Mouse (Mus musculus) frontal cortex, postnatal 25 days (tissue): Measurements from ENCODE around the gene Foxk1.

Source experiments
- DNase-seq, 2 experiments: peaks; one replicate each; pipeline ENCODE4 v3.0.0; 2022; ENCODE audit warnings: low spot score in 2 of 2

The Foxk1 gene

GRCm38 (mm10) chr5:142444791-142445531 is 43.7 kb downstream of the Foxk1 start:
- no peak for DNase-seq

GRCm38 (mm10) chr5:142445709-142446108 is 44.4 kb downstream of the Foxk1 start:
- DNase-seq = no peak

GRCm38 (mm10) chr5:142448076-142448475 is 46.8 kb downstream of the Foxk1 start:
- DNase-seq = peak; percentile 90 to 94

GRCm38 (mm10) chr5:142448623-142449022 is 47.3 kb downstream of the Foxk1 start:
- DNase-seq = no peak

- DNase-seq = no peak
Observed at GRCm38 (mm10) chr5:142450846-142451245, 49.5 kb downstream of the Foxk1 start.

GRCm38 (mm10) chr5:142451759-142452158 is 50.5 kb downstream of the Foxk1 start:
- no peak for DNase-seq

- DNase-seq = no peak
Observed at GRCm38 (mm10) chr5:142453742-142454141, 52.4 kb downstream of the Foxk1 start.

GRCm38 (mm10) chr5:142456318-142456717 is 55.0 kb downstream of the Foxk1 start:
- DNase-seq = no peak

GRCm38 (mm10) chr5:142457345-142457744 is 56.0 kb downstream of the Foxk1 start:
- no peak for DNase-seq

- DNase-seq = no peak
Observed at GRCm38 (mm10) chr5:142458791-142459557, 57.7 kb downstream of the Foxk1 start.

- no peak for DNase-seq
Observed at GRCm38 (mm10) chr5:142459834-142460233, 58.5 kb downstream of the Foxk1 start.

- DNase-seq = no peak
Observed at GRCm38 (mm10) chr5:142461942-142462640, 60.8 kb downstream of the Foxk1 start.

GRCm38 (mm10) chr5:142462641-142462948 is 61.3 kb downstream of the Foxk1 start:
- DNase-seq = no peak

- DNase-seq = no peak
Observed at GRCm38 (mm10) chr5:142463011-142463410, 61.7 kb downstream of the Foxk1 start.

- peak; percentile 69 to 78 for DNase-seq
Observed at GRCm38 (mm10) chr5:142463461-142464454, 62.5 kb downstream of the Foxk1 start, which contains the start of gene Ap5z1. TSS of gene Ap5z1 (plus strand) at chr5:142463944.

- no peak for DNase-seq
Observed at GRCm38 (mm10) chr5:142468375-142468774, 67.1 kb downstream of the Foxk1 start.

- DNase-seq = no peak
Observed at GRCm38 (mm10) chr5:142469796-142470195, 68.5 kb downstream of the Foxk1 start.

- DNase-seq = no peak
Observed at GRCm38 (mm10) chr5:142473696-142474095, 72.4 kb downstream of the Foxk1 start.

- DNase-seq = no peak
Observed at GRCm38 (mm10) chr5:142475669-142476068, 74.4 kb downstream of the Foxk1 start.

GRCm38 (mm10) chr5:142477346-142477745 is 76.0 kb downstream of the Foxk1 start:
- DNase-seq = no peak

GRCm38 (mm10) chr5:142477866-142478615 is 76.7 kb downstream of the Foxk1 start:
- DNase-seq = no peak
